Mouse (Mus musculus) gastrocnemius, postnatal 14 days (tissue): Measurements from ENCODE around the gene Rpf1. TPM values are rescaled to one million over a fixed set of nuclear protein-coding genes. Genes with fewer than 3 reads are reported as not detected.

Source experiments
- DNase-seq: peaks from one replicate; pipeline ENCODE4 v3.0.0; 2021; ENCODE audit warnings: mixed read lengths
- intact Hi-C: fragments of 180-260 bp; cut with DNase I; formaldehyde crosslinking; loops from one replicate; pipeline ENCODE4 v1.15.1; 2025; ENCODE audit warnings: low total_unique reads
- long read RNA-seq, 2 experiments: library from polyadenylated mRNA; stranded (forward); transcript quantifications; one replicate each; pipeline ENCODE4 v2.0.0; 2021
- total RNA-seq, 2 experiments: library from RNA; stranded (reverse); gene quantifications; 2 replicates each; pipeline ENCODE4 v1.2.3; 2021

Rpf1 gene
- total RNA-seq, result 10 to 100 TPM; 12.9 to 14.5 TPM
- long read RNA-seq, experiment 1, transcript Rpf1-201 (9 exons, 1,661 nt), result major isoform, 15 of 16 reads
- long read RNA-seq, experiment 1, partial matches to known transcripts, result 1 of 16 reads
- long read RNA-seq, experiment 1, other reads (novel, unspliced or antisense), result 0 of 16 reads
- long read RNA-seq, experiment 2, transcript Rpf1-201 (9 exons, 1,661 nt), result major isoform, 20 of 25 reads
- long read RNA-seq, experiment 2, partial matches to known transcripts, result 1 of 25 reads
- long read RNA-seq, experiment 2, other reads (novel, unspliced or antisense), result 2 of 25 reads

GRCm38 (mm10) chr3:146520798-146521651 is at the start of gene Rpf1:
Gene Rpf1, minus strand, starts transcription at chr3:146521429.
- DNase-seq, result peak; percentile 88
- intact Hi-C loops, result no loop called here

- intact Hi-C loops, result no loop called here
- DNase-seq, result no peak
Observed at GRCm38 (mm10) chr3:146570939-146571338, 49.7 kb upstream of the Rpf1 start.

- intact Hi-C loops, result no loop called here
- DNase-seq, result no peak
Observed at GRCm38 (mm10) chr3:146570148-146570782, 49.0 kb upstream of the Rpf1 start, which contains the start of gene Uox. Gene Uox, plus strand, starts transcription at chr3:146570426.

- intact Hi-C loops, result loop anchor here (10.0 kb wide), 4 partner anchors 165 to 345 kb away; no protein-coding TSS in a partner anchor
Observed at GRCm38 (mm10) chr3:146569594-146569993, 48.4 kb upstream of the Rpf1 start.

GRCm38 (mm10) chr3:146567884-146568530 is 46.8 kb upstream of the Rpf1 start:
- no peak for DNase-seq
- intact Hi-C loops, result loop anchor here (10.0 kb wide), 4 partner anchors 167 to 347 kb away; no protein-coding TSS in a partner anchor

More at GRCm38 (mm10) chr3:146569594-146569993, 48.4 kb upstream of the Rpf1 start:
- DNase-seq, result no peak

GRCm38 (mm10) chr3:146567366-146567765 is 46.1 kb upstream of the Rpf1 start:
- no peak for DNase-seq
- intact Hi-C loops, result loop anchor here (10.0 kb wide), 4 partner anchors 167 to 347 kb away; no protein-coding TSS in a partner anchor

- DNase-seq, result no peak
- intact Hi-C loops, result loop anchor here (10.0 kb wide), 4 partner anchors 170 to 350 kb away; no protein-coding TSS in a partner anchor
Observed at GRCm38 (mm10) chr3:146565065-146565411, 43.8 kb upstream of the Rpf1 start.

- intact Hi-C loops, result loop anchor here (10.0 kb wide), 4 partner anchors 170 to 350 kb away; no protein-coding TSS in a partner anchor
- DNase-seq, result peak; percentile 67
Observed at GRCm38 (mm10) chr3:146564268-146565064, 43.2 kb upstream of the Rpf1 start.

- no peak for DNase-seq
- intact Hi-C loops, result loop anchor here (10.0 kb wide), 4 partner anchors 172 to 352 kb away; no protein-coding TSS in a partner anchor
Observed at GRCm38 (mm10) chr3:146562936-146563335, 41.7 kb upstream of the Rpf1 start.

- intact Hi-C loops, result no loop called here
- no peak for DNase-seq
Observed at GRCm38 (mm10) chr3:146557507-146557906, 36.3 kb upstream of the Rpf1 start.

GRCm38 (mm10) chr3:146556567-146556966 is 35.3 kb upstream of the Rpf1 start:
- intact Hi-C loops, result no loop called here
- no peak for DNase-seq

- DNase-seq, result no peak
- intact Hi-C loops, result no loop called here
Observed at GRCm38 (mm10) chr3:146554816-146555215, 33.6 kb upstream of the Rpf1 start.

GRCm38 (mm10) chr3:146543632-146544031 is 22.4 kb upstream of the Rpf1 start:
- no peak for DNase-seq
- intact Hi-C loops, result no loop called here

GRCm38 (mm10) chr3:146540521-146541273 is 19.5 kb upstream of the Rpf1 start:
- intact Hi-C loops, result no loop called here
- no peak for DNase-seq

GRCm38 (mm10) chr3:146534986-146535385 is 13.8 kb upstream of the Rpf1 start:
- DNase-seq, result no peak
- intact Hi-C loops, result no loop called here

- intact Hi-C loops, result no loop called here
- DNase-seq, result no peak
Observed at GRCm38 (mm10) chr3:146528335-146528734, 7.1 kb upstream of the Rpf1 start.

- DNase-seq, result no peak
- intact Hi-C loops, result no loop called here
Observed at GRCm38 (mm10) chr3:146521652-146522020, 407 bp upstream of the Rpf1 start.

GRCm38 (mm10) chr3:146520226-146520797 is 917 bp downstream of the Rpf1 start:
- DNase-seq, result no peak
- intact Hi-C loops, result no loop called here
